Mouse (Mus musculus): Measurements from ENCODE around the gene Rgs3.
A peak's percentile ranks its signal among the peaks of the same experiment; 100 is the strongest.

DNA sequence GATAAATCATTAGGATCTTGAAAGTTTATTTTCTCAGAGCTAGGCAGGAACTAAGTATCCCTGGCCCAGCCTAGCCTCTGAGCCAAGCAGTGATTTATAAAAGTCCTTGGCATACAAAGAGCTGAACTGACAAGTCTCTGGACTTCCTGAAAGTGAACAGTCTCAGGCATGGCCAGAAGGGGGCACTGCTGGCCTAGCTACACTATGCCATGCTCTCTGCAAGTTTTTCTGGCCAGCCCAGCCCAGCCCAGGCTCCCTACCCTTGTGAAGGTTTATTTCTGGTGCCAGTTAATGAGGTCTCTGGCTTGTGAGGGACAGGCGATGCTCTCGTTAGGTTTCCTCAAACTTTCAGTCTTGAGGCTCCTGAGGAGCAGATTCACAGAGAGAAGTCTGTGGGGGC, 137.8 kb downstream of the Rgs3 start:
- peak; percentile 77; the same call in 1 of the 2 replicates for TF ChIP-seq CTCF (IDR thresholded peaks at IDR 0.05; ENCODE audit: extremely low read depth, insufficient read length, insufficient replicate concordance, low read depth, low read length)
- no peak for TF ChIP-seq POLR2A (IDR thresholded peaks at IDR 0.05; ENCODE audit: low read depth, low read length)

Measured in small intestine, adult 2 months (tissue).